Comparison of ENCODE assay signal across 8 mouse cellular contexts in genomic region chrX:103288485-103289330, GRCm38 (mm10). TPM values are rescaled to one million over a fixed set of nuclear protein-coding genes. Genes with fewer than 3 reads are reported as not detected.
A peak's percentile ranks its signal among the peaks of the same experiment; 100 is the strongest.
DNase-seq lines count a peak whose midpoint lies in the region; ATAC-seq and TF ChIP-seq lines count a peak whose summit lies in the region.

No protein-coding gene starts in this region.

- peak; percentile 2 to 7 for DNase-seq in cerebellum, adult 2 months
- DNase-seq in cerebellum, adult 18-20 months: no peak
- peak; percentile 22 to 32 for DNase-seq in right cerebral cortex, postnatal 10 days (ENCODE audit: low spot score in 2 of 2)
- DNase-seq in right cerebral cortex, postnatal 36 days (ENCODE audit: low spot score in 2 of 2): no peak
- peak; percentile 54 for DNase-seq in intestine, embryonic 14.5 days (ENCODE audit: low spot score)
- no peak for DNase-seq in gastrocnemius, adult 2 months

- peak overlapping the region; percentile 4 for H3K4me3 ChIP-seq in cerebellum, adult 2 months (replicated peaks; ENCODE audit: insufficient read depth, low read depth, low read length)
- peak overlapping the region; percentile 16; the same call in 1 of the 2 replicates for H3K4me3 ChIP-seq in intestine, embryonic 14.5 days (ENCODE audit: low read depth, low read length)
- H3K4me3 ChIP-seq in midbrain, embryonic 13.5 days (replicated peaks): peak overlapping the region; percentile 20
- H3K4me3 ChIP-seq in gastrocnemius, adult 2 months: no peak overlapping the region

- no peak overlapping the region for H3K27ac ChIP-seq in cerebellum, adult 2 months (ENCODE audit: insufficient read depth, low read length)
- H3K27ac ChIP-seq in intestine, embryonic 14.5 days (ENCODE audit: low read depth): no peak overlapping the region
- H3K27ac ChIP-seq in midbrain, embryonic 13.5 days: no peak overlapping the region; the same call in 1 of the 2 replicates
- H3K27ac ChIP-seq in gastrocnemius, adult 2 months: no peak overlapping the region

- no peaks in the 10 kb centered on the region for H3K36me3 ChIP-seq in intestine, embryonic 14.5 days (ENCODE audit: control insufficient read depth, insufficient read depth, low read length)
- no peaks in the 10 kb centered on the region for H3K36me3 ChIP-seq in midbrain, embryonic 13.5 days

- H3K27me3 ChIP-seq in cerebellum, adult 2 months (ENCODE audit: control insufficient read depth, insufficient read depth, low read length): no peaks in the 10 kb centered on the region
- peaks cover 25% of the 10 kb centered on the region for H3K27me3 ChIP-seq in intestine, embryonic 14.5 days (replicated peaks; ENCODE audit: control insufficient read depth, insufficient read depth, low read length)
- H3K27me3 ChIP-seq in midbrain, embryonic 13.5 days: peaks cover 50% of the 10 kb centered on the region

- TF ChIP-seq POLR2A in cerebellum, adult 2 months (IDR thresholded peaks at IDR 0.05; ENCODE audit: borderline replicate concordance, insufficient read depth, low read length): no peak

- intact Hi-C loops in gastrocnemius, adult 2 months (cut with DNase I): no loop called here

- no peak for TF ChIP-seq CTCF in cerebellum, adult 2 months (IDR thresholded peaks at IDR 0.05; ENCODE audit: borderline replicate concordance, insufficient read depth, low read depth, low read length)
- TF ChIP-seq CTCF in gastrocnemius, adult 2 months (IDR thresholded peaks at IDR 0.05): no peak

- no peak overlapping the region for H3K9ac ChIP-seq in intestine, embryonic 14.5 days (ENCODE audit: low read length)
- H3K9ac ChIP-seq in midbrain, embryonic 13.5 days (replicated peaks): no peak overlapping the region

- no peak; the same call in 1 of the 2 replicates for ATAC-seq in intestine, embryonic 14.5 days (replicated peaks; ENCODE audit: low FRiP score, low TSS enrichment, low read depth)
- peak; percentile 92 for ATAC-seq in midbrain, embryonic 13.5 days
- no peak for ATAC-seq in activated CD4-positive, CD25-positive, alpha-beta regulatory T cell, adult 4 months

- peak overlapping the region; percentile 37 for H3K4me2 ChIP-seq in intestine, embryonic 14.5 days (ENCODE audit: low read length)
- H3K4me2 ChIP-seq in midbrain, embryonic 13.5 days (replicated peaks): peak overlapping the region; percentile 43

- no peaks in the 10 kb centered on the region for H3K9me3 ChIP-seq in intestine, embryonic 14.5 days (ENCODE audit: control insufficient read depth, low read length)
- H3K9me3 ChIP-seq in midbrain, embryonic 13.5 days: no peaks in the 10 kb centered on the region

- no peaks in the 10 kb centered on the region for H3K4me1 ChIP-seq in cerebellum, adult 2 months (ENCODE audit: control insufficient read depth, insufficient read depth, low read length)
- no peaks in the 10 kb centered on the region for H3K4me1 ChIP-seq in intestine, embryonic 14.5 days (replicated peaks; ENCODE audit: control insufficient read depth, insufficient read depth, low read length)
- peaks cover 12% of the 10 kb centered on the region for H3K4me1 ChIP-seq in midbrain, embryonic 13.5 days (replicated peaks)

- 22% methylated on average over 25 of the region's 25 CpGs for WGBS in cerebellum, adult 2 months
- 17% methylated on average over 25 of the region's 25 CpGs for WGBS in intestine, embryonic 14.5 days
- 22% methylated on average over 25 of the region's 25 CpGs for WGBS in midbrain, embryonic 13.5 days

RNA-seq across cellular contexts. Expression of gene Cdx4, which starts 32.5 kb away (rescaled TPM):
- not detected in 2 replicates for polyA plus RNA-seq in cerebellum, adult 2 months (2012; rRNA removed)
- polyA plus RNA-seq in intestine, embryonic 14.5 days (2014; fragmentation: Nextera tagmentation; extraction: Ambion mirVana): not detected in 2 replicates
- not detected in 2 replicates for polyA plus RNA-seq in midbrain, embryonic 13.5 days (2015; fragmentation: Nextera tagmentation; extraction: Ambion mirVana)
- not detected for polyA plus RNA-seq in activated CD4-positive, CD25-positive, alpha-beta regulatory T cell, adult 4 months (2017; shearing (Covaris generic))
- not detected for total RNA-seq in gastrocnemius, adult 2 months (2021)

Comparison
In these comparisons a context has a peak if more than half of its experiments do, and no peak if none do; other contexts are left out.
1. DNase-seq: peak in cerebellum, adult 2 months (2 of 2), right cerebral cortex, postnatal 10 days (2 of 2) and intestine, embryonic 14.5 days (single experiment); none in cerebellum, adult 18-20 months (0 of 2), right cerebral cortex, postnatal 36 days (0 of 2) and gastrocnemius, adult 2 months (single experiment).